Mouse (Mus musculus) gastrocnemius, postnatal 4 days (tissue): ENCODE results near the gene Ppa2. TPM values are rescaled to one million over a fixed set of nuclear protein-coding genes. Genes with fewer than 3 reads are reported as not detected.

Source experiments
- DNase-seq, 2 experiments: peaks; one replicate each; pipeline ENCODE4 v3.0.0; 2021 to 2022; ENCODE audit warnings: low spot score in 2 of 2, mixed read lengths in 2 of 2
- total RNA-seq, 2 experiments: library from RNA; stranded (reverse); gene quantifications; 2 replicates each; pipeline ENCODE4 v1.2.3; 2021

The Ppa2 gene
- total RNA-seq, 2 experiments from 2014 or later = 48.4 to 56.0 TPM

GRCm38 (mm10) chr3:133384164-133384708, 74.3 kb downstream of the Ppa2 start:
- peak in 1 of 2 experiments; percentile 33 for DNase-seq

GRCm38 (mm10) chr3:133387283-133387682, 77.4 kb downstream of the Ppa2 start:
- no peak for DNase-seq

GRCm38 (mm10) chr3:133389803-133390387, 80.0 kb downstream of the Ppa2 start:
- no peak for DNase-seq

GRCm38 (mm10) chr3:133394531-133394930, 84.6 kb downstream of the Ppa2 start:
- DNase-seq = no peak

GRCm38 (mm10) chr3:133403849-133404248, 93.9 kb downstream of the Ppa2 start:
- no peak for DNase-seq

- no peak for DNase-seq
Measured at GRCm38 (mm10) chr3:133405636-133406035, 95.7 kb downstream of the Ppa2 start.

GRCm38 (mm10) chr3:133406248-133406647, 96.3 kb downstream of the Ppa2 start:
- no peak for DNase-seq

- DNase-seq = no peak
Measured at GRCm38 (mm10) chr3:133411123-133411675, 101.3 kb downstream of the Ppa2 start.

GRCm38 (mm10) chr3:133411768-133412167, 101.9 kb downstream of the Ppa2 start:
- DNase-seq = no peak

- no peak for DNase-seq
Measured at GRCm38 (mm10) chr3:133414747-133415146, 104.8 kb downstream of the Ppa2 start.

GRCm38 (mm10) chr3:133423073-133423472, 113.2 kb downstream of the Ppa2 start:
- DNase-seq = no peak

Other genes starting within 250 kb of the Ppa2 start
- 10 to 100 TPM in 1 of 2 experiments, 1 to 10 TPM in 1; 9.2 to 10.7 TPM for gene Ints12, start 218.3 kb upstream of the Ppa2 start, total RNA-seq
- 10 to 100 TPM; 13.0 to 14.4 TPM for gene Gstcd, start 218.1 kb upstream of the Ppa2 start, total RNA-seq
- not detected for gene Arhgef38, start 75.2 kb upstream of the Ppa2 start, total RNA-seq
- gene Tet2, start 235.0 kb downstream of the Ppa2 start, total RNA-seq = 100 to 1,000 TPM in 1 of 2 experiments, 10 to 100 TPM in 1; 79.2 to 104 TPM